Mouse (Mus musculus): Measurements from ENCODE around the gene Mycbpap. TPM values are rescaled to one million over a fixed set of nuclear protein-coding genes. Genes with fewer than 3 reads are reported as not detected.

Gene Mycbpap
- polyA plus RNA-seq, 1 experiment from 2014 or later = 6.6 TPM

GRCm38 (mm10) chr11:94499661-94500152 is 21.8 kb downstream of the Mycbpap start, which contains the start of gene Epn3:
TSS of gene Epn3 (minus strand) at chr11:94499974.
- no peaks in the 10 kb centered on the region for H3K9me3 ChIP-seq (ENCODE audit: control insufficient read depth, low read length)
- H3K4me3 ChIP-seq (ENCODE audit: control insufficient read depth in 1 of 2, insufficient read depth in 1 of 2, low read depth in 1 of 2, low read length in 2 of 2) = peak within 1 kb of the TSS; percentile 56 to 61
- peak within 1 kb of the TSS; percentile 77 for H3K4me2 ChIP-seq (ENCODE audit: low read length)
- 0% methylated on average over 26 of the region's 26 CpGs for WGBS
- peak within 1 kb of the TSS; percentile 89 to 92 for H3K27ac ChIP-seq (replicated peaks in 1 of 2; ENCODE audit: control insufficient read depth in 1 of 2, insufficient read depth in 1 of 2, low read depth in 2 of 2, low read length in 2 of 2)
- no peaks in the 10 kb centered on the region for H3K27me3 ChIP-seq (ENCODE audit: control insufficient read depth, insufficient read depth, low read length)
- peaks cover 5% of the 10 kb centered on the region; the same call in 1 of the 2 replicates for H3K36me3 ChIP-seq (ENCODE audit: control insufficient read depth, insufficient read depth, low read length)
- H3K9ac ChIP-seq (ENCODE audit: low read length) = peak within 1 kb of the TSS; percentile 83
- H3K4me1 ChIP-seq (ENCODE audit: control insufficient read depth in 2 of 2, insufficient read depth in 2 of 2, low read length in 2 of 2) = peaks cover 31 to 39% of the 10 kb centered on the region in 2 experiments
- peak; percentile 26; the same call in 1 of the 2 replicates for ATAC-seq (ENCODE audit: insufficient number of reproducible peaks, insufficient read depth, low FRiP score, low read depth)

DNA sequence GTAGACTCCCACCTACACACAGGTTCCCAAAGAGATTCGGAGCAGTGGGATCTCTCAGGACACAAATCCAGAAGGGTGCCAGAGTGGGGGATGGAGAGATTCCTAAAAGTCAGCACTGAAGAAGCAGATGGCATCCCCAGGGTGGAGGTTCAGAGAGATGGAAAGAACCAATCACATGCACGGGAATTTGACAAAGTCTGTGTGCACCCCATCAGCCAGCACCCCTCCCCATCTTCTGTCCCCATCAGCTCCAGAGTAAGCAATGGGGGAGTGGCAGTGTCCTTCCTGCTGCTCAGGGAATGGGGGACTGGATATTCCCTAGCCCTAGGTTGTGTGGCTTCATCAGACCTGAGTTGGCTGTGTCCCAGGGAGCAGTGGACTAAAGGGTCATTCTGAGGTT is 22.5 kb downstream of the Mycbpap start:
- H3K4me1 ChIP-seq (ENCODE audit: control insufficient read depth in 2 of 2, insufficient read depth in 2 of 2, low read length in 2 of 2) = peaks cover 33 to 42% of the 10 kb centered on the region in 2 experiments
- ATAC-seq (ENCODE audit: insufficient number of reproducible peaks, insufficient read depth, low FRiP score, low read depth) = no peak

GRCm38 (mm10) chr11:94498093-94498996 is 23.2 kb downstream of the Mycbpap start:
- Histone ChIP-seq H3K27ac (replicated peaks in 1 of 2; ENCODE audit: control insufficient read depth in 1 of 2, insufficient read depth in 1 of 2, low read depth in 2 of 2, low read length in 2 of 2) (peak overlapping the region; percentile 89 to 92), H3K36me3 (ENCODE audit: control insufficient read depth, insufficient read depth, low read length) (peaks cover 19% of the 10 kb centered on the region), H3K9ac (ENCODE audit: low read length) (peak overlapping the region; percentile 83), H3K27me3 (ENCODE audit: control insufficient read depth, insufficient read depth, low read length) (no peaks in the 10 kb centered on the region), H3K4me2 (ENCODE audit: low read length) (peak overlapping the region; percentile 77), H3K9me3 (ENCODE audit: control insufficient read depth, low read length) (no peaks in the 10 kb centered on the region), H3K4me3 (ENCODE audit: control insufficient read depth in 1 of 2, insufficient read depth in 1 of 2, low read depth in 1 of 2, low read length in 2 of 2) (peak overlapping the region; percentile 56 to 61), H3K4me1 (ENCODE audit: control insufficient read depth in 2 of 2, insufficient read depth in 2 of 2, low read length in 2 of 2) (peaks cover 33 to 42% of the 10 kb centered on the region in 2 experiments)
- WGBS = 15% methylated on average over 19 of the region's 19 CpGs
- 0 out of 2 replicates have a peak, but pooled peaks have one; percentile 16 for ATAC-seq (ENCODE audit: insufficient number of reproducible peaks, insufficient read depth, low FRiP score, low read depth)

More for the DNA sequence above, 22.5 kb downstream of the Mycbpap start:
- H3K9me3 ChIP-seq (ENCODE audit: control insufficient read depth, low read length) = no peaks in the 10 kb centered on the region
- H3K36me3 ChIP-seq (ENCODE audit: control insufficient read depth, insufficient read depth, low read length) = peaks cover 12% of the 10 kb centered on the region
- peak overlapping the region; percentile 83 for H3K9ac ChIP-seq (ENCODE audit: low read length)
- peak overlapping the region; percentile 89 to 92 for H3K27ac ChIP-seq (replicated peaks in 1 of 2; ENCODE audit: control insufficient read depth in 1 of 2, insufficient read depth in 1 of 2, low read depth in 2 of 2, low read length in 2 of 2)
- H3K4me2 ChIP-seq (ENCODE audit: low read length) = peak overlapping the region; percentile 77
- WGBS = 4% methylated on average over 2 of the region's 2 CpGs
- H3K27me3 ChIP-seq (ENCODE audit: control insufficient read depth, insufficient read depth, low read length) = no peaks in the 10 kb centered on the region
- peak overlapping the region; percentile 56 to 61 for H3K4me3 ChIP-seq (ENCODE audit: control insufficient read depth in 1 of 2, insufficient read depth in 1 of 2, low read depth in 1 of 2, low read length in 2 of 2)

GRCm38 (mm10) chr11:94495415-94495814 is 26.1 kb downstream of the Mycbpap start:
- ATAC-seq (ENCODE audit: insufficient number of reproducible peaks, insufficient read depth, low FRiP score, low read depth) = peak; percentile 46; the same call in 1 of the 2 replicates
- Histone ChIP-seq H3K27ac (replicated peaks in 1 of 2; ENCODE audit: control insufficient read depth in 1 of 2, insufficient read depth in 1 of 2, low read depth in 2 of 2, low read length in 2 of 2) (peak overlapping the region; percentile 76 to 88), H3K4me1 (ENCODE audit: control insufficient read depth in 2 of 2, insufficient read depth in 2 of 2, low read length in 2 of 2) (peaks cover 35 to 48% of the 10 kb centered on the region in 2 experiments), H3K36me3 (ENCODE audit: control insufficient read depth, insufficient read depth, low read length) (peaks cover 43% of the 10 kb centered on the region), H3K9me3 (ENCODE audit: control insufficient read depth, low read length) (no peaks in the 10 kb centered on the region), H3K27me3 (ENCODE audit: control insufficient read depth, insufficient read depth, low read length) (peaks cover 17% of the 10 kb centered on the region), H3K9ac (ENCODE audit: low read length) (peak overlapping the region; percentile 49), H3K4me2 (ENCODE audit: low read length) (peak overlapping the region; percentile 29; the same call in 1 of the 2 replicates), H3K4me3 (ENCODE audit: control insufficient read depth in 1 of 2, insufficient read depth in 1 of 2, low read depth in 1 of 2, low read length in 2 of 2) (no peak overlapping the region)
- WGBS = 32% methylated on average over 3 of the region's 3 CpGs

GRCm38 (mm10) chr11:94491749-94492099 is 29.8 kb downstream of the Mycbpap start:
- H3K4me3 ChIP-seq (ENCODE audit: control insufficient read depth in 1 of 2, insufficient read depth in 1 of 2, low read depth in 1 of 2, low read length in 2 of 2) = no peak overlapping the region
- peaks cover 19 to 23% of the 10 kb centered on the region in 2 experiments for H3K4me1 ChIP-seq (ENCODE audit: control insufficient read depth in 2 of 2, insufficient read depth in 2 of 2, low read length in 2 of 2)
- H3K9me3 ChIP-seq (ENCODE audit: control insufficient read depth, low read length) = no peaks in the 10 kb centered on the region
- no peak overlapping the region for H3K27ac ChIP-seq (replicated peaks in 1 of 2; ENCODE audit: control insufficient read depth in 1 of 2, insufficient read depth in 1 of 2, low read depth in 2 of 2, low read length in 2 of 2)
- WGBS = 62% methylated on average over 7 of the region's 7 CpGs
- ATAC-seq (ENCODE audit: insufficient number of reproducible peaks, insufficient read depth, low FRiP score, low read depth) = no peak
- H3K27me3 ChIP-seq (ENCODE audit: control insufficient read depth, insufficient read depth, low read length) = peaks cover 18% of the 10 kb centered on the region
- H3K4me2 ChIP-seq (ENCODE audit: low read length) = peak overlapping the region; percentile 68
- H3K9ac ChIP-seq (ENCODE audit: low read length) = 0 out of 2 replicates have a peak overlapping the region, but pooled peaks have one; percentile 62
- peaks cover 44% of the 10 kb centered on the region for H3K36me3 ChIP-seq (ENCODE audit: control insufficient read depth, insufficient read depth, low read length)

GRCm38 (mm10) chr11:94491035-94491748 is 30.4 kb downstream of the Mycbpap start:
- Histone ChIP-seq H3K4me1 (ENCODE audit: control insufficient read depth in 2 of 2, insufficient read depth in 2 of 2, low read length in 2 of 2) (peaks cover 19 to 23% of the 10 kb centered on the region in 2 experiments), H3K27me3 (ENCODE audit: control insufficient read depth, insufficient read depth, low read length) (peaks cover 21% of the 10 kb centered on the region), H3K36me3 (ENCODE audit: control insufficient read depth, insufficient read depth, low read length) (peaks cover 42% of the 10 kb centered on the region), H3K27ac (replicated peaks in 1 of 2; ENCODE audit: control insufficient read depth in 1 of 2, insufficient read depth in 1 of 2, low read depth in 2 of 2, low read length in 2 of 2) (no peak overlapping the region), H3K9me3 (ENCODE audit: control insufficient read depth, low read length) (no peaks in the 10 kb centered on the region), H3K4me2 (ENCODE audit: low read length) (peak overlapping the region; percentile 68), H3K9ac (ENCODE audit: low read length) (peak overlapping the region; percentile 62; the same call in 1 of the 2 replicates), H3K4me3 (ENCODE audit: control insufficient read depth in 1 of 2, insufficient read depth in 1 of 2, low read depth in 1 of 2, low read length in 2 of 2) (peak overlapping the region; percentile 29 to 36)
- no peak for ATAC-seq (ENCODE audit: insufficient number of reproducible peaks, insufficient read depth, low FRiP score, low read depth)
- WGBS = 18% methylated on average over 54 of the region's 55 CpGs

GRCm38 (mm10) chr11:94489745-94490144 is 31.8 kb downstream of the Mycbpap start:
- Histone ChIP-seq H3K4me2 (ENCODE audit: low read length) (no peak overlapping the region), H3K9ac (ENCODE audit: low read length) (no peak overlapping the region), H3K36me3 (ENCODE audit: control insufficient read depth, insufficient read depth, low read length) (peaks cover 39% of the 10 kb centered on the region), H3K9me3 (ENCODE audit: control insufficient read depth, low read length) (no peaks in the 10 kb centered on the region), H3K27me3 (ENCODE audit: control insufficient read depth, insufficient read depth, low read length) (peaks cover 30% of the 10 kb centered on the region), H3K4me1 (ENCODE audit: control insufficient read depth in 2 of 2, insufficient read depth in 2 of 2, low read length in 2 of 2) (peaks cover 8 to 14% of the 10 kb centered on the region in 2 experiments; a peak in 3 of 4 replicates), H3K4me3 (ENCODE audit: control insufficient read depth in 1 of 2, insufficient read depth in 1 of 2, low read depth in 1 of 2, low read length in 2 of 2) (no peak overlapping the region), H3K27ac (replicated peaks in 1 of 2; ENCODE audit: control insufficient read depth in 1 of 2, insufficient read depth in 1 of 2, low read depth in 2 of 2, low read length in 2 of 2) (no peak overlapping the region)
- no peak for ATAC-seq (ENCODE audit: insufficient number of reproducible peaks, insufficient read depth, low FRiP score, low read depth)
- 60% methylated on average over 4 of the region's 4 CpGs for WGBS

All from heart, embryonic 14.5 days (tissue).